Mouse (Mus musculus) urinary bladder, postnatal 25 days (tissue): ENCODE measurements around the gene Rhox4d.
"Not testable (repeated sequence)": the region's sequence is repeated elsewhere in the genome, so short reads cannot be mapped to it uniquely, and the experiment has no call there.

Source experiments
- DNase-seq: peaks from one replicate; pipeline ENCODE4 v3.0.0; 2022; ENCODE audit warnings: low spot score

The Rhox4d gene

DNA sequence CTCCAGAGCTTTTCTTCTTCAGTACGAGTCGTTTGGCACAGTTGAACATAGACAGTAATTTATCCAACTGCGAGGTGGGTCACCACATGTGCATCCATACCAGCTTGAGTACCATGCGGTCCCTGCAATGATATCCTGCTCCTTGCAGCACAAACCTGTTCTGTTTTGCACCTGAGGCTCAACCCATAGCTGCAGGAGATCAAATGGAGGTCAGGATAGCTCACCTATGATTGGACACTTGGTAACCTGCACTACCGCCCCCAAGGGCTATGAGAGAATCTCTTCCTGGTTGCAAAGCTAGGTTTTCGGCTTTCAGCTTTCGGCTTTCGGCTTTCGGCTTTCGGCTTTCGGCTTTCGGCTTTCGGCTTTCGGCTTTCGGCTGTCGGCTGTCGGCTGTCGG, at the start of gene Rhox4d:
Rhox4d (plus strand) TSS at position 301 of the 400 bp plus-strand sequence.
- DNase-seq: not testable (repeated sequence)

- DNase-seq: not testable (repeated sequence)
Observed at GRCm38 (mm10) chrX:37480037-37480436, 34.1 kb upstream of the Rhox4d start, which contains the start of gene Rhox4c. Gene Rhox4c, plus strand, starts transcription at chrX:37480337.

DNA sequence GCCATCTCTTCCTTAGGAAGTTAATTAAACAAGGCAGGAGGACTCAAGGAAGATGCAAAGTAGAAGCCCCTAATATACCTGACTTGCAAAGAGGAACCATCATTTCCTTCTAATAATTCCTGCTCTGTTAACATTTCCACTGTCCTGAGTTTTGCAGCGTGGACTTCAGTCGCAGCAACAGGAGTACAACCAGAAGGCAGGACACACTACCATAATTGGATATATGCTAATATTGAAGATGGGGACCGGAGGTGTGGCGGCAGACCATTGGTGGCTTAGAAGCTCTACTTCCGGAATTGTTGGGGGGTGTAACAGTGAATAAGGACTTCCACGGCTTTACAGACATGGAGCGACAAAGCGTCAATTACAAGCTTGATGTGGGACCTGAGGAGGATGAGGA, 16.0 kb downstream of the Rhox4d start, which contains the start of gene Rhox2e:
Rhox2e (plus strand) TSS at position 301 of the 400 bp plus-strand sequence.
- not testable (repeated sequence) for DNase-seq

DNA sequence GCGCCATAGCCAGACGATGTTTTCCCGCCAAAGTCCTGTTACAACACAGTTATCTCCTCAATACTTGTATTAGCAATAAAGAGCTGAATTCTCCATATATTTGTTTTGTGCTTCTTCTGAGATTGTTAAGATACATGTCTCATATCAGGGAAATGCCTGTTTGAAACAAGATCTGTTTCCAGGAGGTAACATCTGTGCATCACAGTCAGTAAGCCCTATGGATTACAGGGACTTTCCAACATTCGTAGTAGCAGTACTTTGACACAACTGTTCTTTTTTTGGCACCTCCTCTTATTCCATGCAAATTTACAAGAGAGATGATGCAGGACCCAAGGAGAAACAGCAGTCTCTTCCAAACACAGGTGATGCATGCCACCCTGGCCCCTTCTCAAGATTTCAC, 27.6 kb downstream of the Rhox4d start, which contains the start of gene Rhox3e:
Rhox3e (plus strand) TSS at position 301 of the 400 bp plus-strand sequence.
- not testable (repeated sequence) for DNase-seq

- not testable (repeated sequence) for DNase-seq
Observed at GRCm38 (mm10) chrX:37557112-37557511, 43.0 kb downstream of the Rhox4d start, which contains the start of gene Rhox4e. Gene Rhox4e, plus strand, starts transcription at chrX:37557412.
